Mouse (Mus musculus): ENCODE results near the gene Mtmr10.
A peak's percentile ranks its signal among the peaks of the same experiment; 100 is the strongest.

DNA sequence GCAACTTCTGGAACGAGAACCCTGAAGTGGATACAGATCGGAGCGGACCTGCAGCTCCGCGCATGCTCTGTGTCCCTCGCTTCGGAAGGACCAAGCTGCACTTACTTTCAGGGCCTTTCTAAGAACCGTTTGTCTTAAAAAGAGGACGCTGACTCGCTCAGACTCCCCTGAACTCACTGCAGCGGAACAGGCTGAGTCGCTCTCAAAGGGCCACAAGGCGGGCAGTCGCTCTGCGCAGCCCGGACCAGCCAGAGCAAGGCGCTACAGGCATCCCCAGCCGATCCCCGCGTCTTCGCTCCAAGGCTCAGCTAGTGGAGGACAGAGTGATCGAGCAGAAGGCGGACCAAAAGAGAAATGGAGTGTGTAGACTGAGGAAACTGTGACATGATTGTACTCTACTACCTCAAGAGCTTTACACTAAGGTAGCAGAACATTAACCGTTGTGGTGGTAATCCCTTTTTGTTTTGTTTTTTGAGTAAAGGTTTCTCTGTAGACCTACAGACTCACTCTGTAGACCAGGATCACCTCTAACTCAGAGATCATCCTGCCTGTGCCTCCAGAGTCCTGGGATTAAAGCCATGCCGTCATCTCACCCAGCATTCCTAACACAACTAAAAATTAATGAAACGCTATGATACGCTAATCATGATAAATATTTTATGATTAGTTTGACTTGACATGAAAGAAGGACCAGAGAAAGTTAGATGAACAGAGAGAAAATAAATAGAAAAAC, 86.5 kb downstream of the Mtmr10 start, which contains the start of gene Fan1:
- TF ChIP-seq CTCF (IDR thresholded peaks at IDR 0.05) (peak; percentile 63), POLR2A (IDR thresholded peaks at IDR 0.05; ENCODE audit: insufficient read depth, low read depth, low read length) (peak; percentile 94), EP300 (IDR thresholded peaks at IDR 0.05; ENCODE audit: insufficient read depth, low read depth, low read length) (0 out of 2 replicates have a peak, but pooled peaks have one; percentile 46)
